Mouse (Mus musculus) embryonic facial prominence, embryonic 12.5 days (tissue): Measurements from ENCODE around the gene Prokr1. TPM values are rescaled to one million over a fixed set of nuclear protein-coding genes. Genes with fewer than 3 reads are reported as not detected.

Source experiments
- ATAC-seq: fragments of 200-750 bp; cut with Nextera tagmentation; 2 replicates; pipeline ENCODE4 v1.8.0; 2017; ENCODE audit not compliant: insufficient number of reproducible peaks, insufficient read depth, low FRiP score, low TSS enrichment
- H3K27ac ChIP-seq: fragments of 300-500 bp; sonication (generic); 2 replicates; pipeline ENCODE4 v1.5.1; 2016; ENCODE audit warnings: mild to moderate bottlenecking
- H3K27me3 ChIP-seq: fragments of 300-500 bp; sonication (generic); 2 replicates; pipeline ENCODE4 v1.6.1; 2016; ENCODE audit warnings: mild to moderate bottlenecking, moderate library complexity
- H3K36me3 ChIP-seq: fragments of 300-500 bp; sonication (generic); 2 replicates; pipeline ENCODE4 v1.6.1; 2016; ENCODE audit warnings: mild to moderate bottlenecking
- H3K4me1 ChIP-seq: fragments of 300-500 bp; sonication (generic); 2 replicates; pipeline ENCODE4 v1.6.1; 2016
- H3K4me2 ChIP-seq: fragments of 300-500 bp; sonication (generic); replicated peaks from 2 replicates; pipeline ENCODE4 v1.6.1; 2016; ENCODE audit warnings: mild to moderate bottlenecking, moderate library complexity
- H3K4me3 ChIP-seq: fragments of 300-500 bp; sonication (generic); 2 replicates; pipeline ENCODE4 v1.5.1; 2016; ENCODE audit warnings: mild to moderate bottlenecking
- H3K9ac ChIP-seq: fragments of 300-500 bp; sonication (generic); 2 replicates; pipeline ENCODE4 v1.6.1; 2016; ENCODE audit warnings: mild to moderate bottlenecking, moderate library complexity
- H3K9me3 ChIP-seq: fragments of 300-500 bp; sonication (generic); 2 replicates; pipeline ENCODE4 v1.6.1; 2016; ENCODE audit warnings: mild to moderate bottlenecking, moderate library complexity
- WGBS: fragments of 180-500 bp; shearing (Covaris S2); methylation state at CpG from one replicate; pipeline ENCODE4 v1.1.7; 2016; 5-methylcytosine and 5-hydroxymethylcytosine counted together
- polyA plus RNA-seq: library from polyadenylated mRNA; unstranded; fragments of >200 nt; fragmentation: Nextera tagmentation; extraction: Ambion mirVana; gene quantifications from 2 replicates; pipeline ENCODE4 v1.2.1, GENCODE M21; 2016

Prokr1 gene
- polyA plus RNA-seq, 1 experiment from 2014 or later, result 3.7 TPM

DNA sequence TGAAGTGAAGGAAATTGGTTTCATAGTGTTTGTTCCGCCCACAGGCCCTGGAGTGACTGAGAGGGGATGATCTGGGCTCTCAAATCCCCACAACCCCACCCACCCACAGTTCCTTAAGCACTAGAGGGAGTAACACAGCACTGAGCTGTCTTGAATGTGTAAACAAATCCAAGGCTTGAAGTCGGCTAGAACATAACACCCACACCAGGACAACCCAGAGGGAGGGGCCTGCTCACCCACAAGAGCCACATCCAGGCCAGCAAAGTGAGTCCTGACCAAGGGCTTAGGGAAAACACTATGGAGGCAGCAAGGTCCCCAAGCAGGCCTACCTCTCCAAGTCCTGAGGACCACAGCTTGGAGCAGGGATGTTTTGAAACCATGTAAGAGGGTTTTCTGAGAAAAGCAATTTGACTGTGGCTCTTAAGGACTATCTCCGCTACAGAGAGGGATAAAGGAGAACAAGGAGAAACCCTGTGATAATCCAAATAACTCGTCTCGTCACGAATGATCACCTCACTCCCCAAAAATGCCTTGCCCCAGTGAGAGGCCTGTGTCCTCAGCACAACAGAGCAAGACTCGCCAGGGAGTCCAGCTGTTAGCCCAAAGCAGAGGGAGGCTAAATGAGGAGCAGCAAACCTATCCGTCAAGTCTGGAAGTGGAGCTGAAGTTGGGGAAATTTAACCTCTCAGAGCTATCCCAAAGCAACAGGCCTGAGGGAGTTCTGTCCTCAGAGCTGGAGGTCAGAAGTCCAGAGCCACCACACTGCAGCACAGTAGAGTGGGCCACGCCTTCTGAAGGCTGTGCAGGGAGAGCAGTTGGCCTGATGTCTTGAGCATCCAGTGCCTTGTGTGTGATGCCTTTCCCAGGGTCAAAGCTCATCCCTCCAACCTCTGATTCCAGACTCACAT lies 22.6 kb downstream of the Prokr1 start:
- H3K9ac ChIP-seq, result no peak overlapping the region
- no peaks in the 10 kb centered on the region for H3K4me1 ChIP-seq
- WGBS, result 52% methylated on average over 9 of the region's 9 CpGs
- no peak overlapping the region for H3K4me2 ChIP-seq
- no peaks in the 10 kb centered on the region for H3K9me3 ChIP-seq
- no peak overlapping the region for H3K27ac ChIP-seq
- H3K27me3 ChIP-seq, result no peaks in the 10 kb centered on the region; the same call in 1 of the 2 replicates
- no peak for ATAC-seq
- no peaks in the 10 kb centered on the region for H3K36me3 ChIP-seq
- H3K4me3 ChIP-seq, result no peak overlapping the region

- no peak overlapping the region for H3K27ac ChIP-seq
- H3K4me2 ChIP-seq, result no peak overlapping the region
- ATAC-seq, result no peak
- no peaks in the 10 kb centered on the region for H3K4me1 ChIP-seq
- no peak overlapping the region for H3K4me3 ChIP-seq
- H3K27me3 ChIP-seq, result no peaks in the 10 kb centered on the region; the same call in 1 of the 2 replicates
- H3K9me3 ChIP-seq, result no peaks in the 10 kb centered on the region
- WGBS, result 65% methylated on average over 5 of the region's 5 CpGs
- H3K9ac ChIP-seq, result no peak overlapping the region
- H3K36me3 ChIP-seq, result no peaks in the 10 kb centered on the region
These were observed 25.4 kb downstream of the Prokr1 start for GRCm38 (mm10) chr6:87565166-87565565.

- Histone ChIP-seq H3K36me3 (no peaks in the 10 kb centered on the region), H3K9ac (no peak overlapping the region), H3K4me3 (no peak overlapping the region), H3K9me3 (no peaks in the 10 kb centered on the region), H3K27ac (no peak overlapping the region), H3K27me3 (no peaks in the 10 kb centered on the region; the same call in 1 of the 2 replicates), H3K4me1 (no peaks in the 10 kb centered on the region), H3K4me2 (no peak overlapping the region)
- WGBS, result 88% methylated on average over 4 of the region's 4 CpGs
- ATAC-seq, result no peak
These were observed 26.2 kb downstream of the Prokr1 start for GRCm38 (mm10) chr6:87564356-87564755.

DNA sequence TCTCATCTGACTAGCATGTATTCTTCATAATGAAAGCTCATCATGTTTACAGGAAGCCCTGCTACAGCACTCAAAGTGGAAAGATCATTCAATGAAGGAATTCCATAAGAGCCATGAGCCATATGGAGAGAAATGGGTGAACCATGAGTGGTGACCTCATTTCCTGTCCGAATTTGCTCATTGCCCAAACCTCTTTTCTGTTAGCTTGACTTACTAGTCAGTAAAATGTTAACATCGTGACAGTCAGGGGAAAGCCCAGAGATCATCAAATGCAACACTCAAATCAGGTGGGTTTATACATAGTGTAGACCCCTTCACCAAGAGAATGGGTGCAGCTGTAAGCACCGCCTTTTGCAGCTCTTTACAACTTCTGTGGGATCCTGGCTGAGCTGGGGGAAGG lies 36.8 kb downstream of the Prokr1 start:
- Histone ChIP-seq H3K36me3 (no peaks in the 10 kb centered on the region), H3K4me1 (no peaks in the 10 kb centered on the region), H3K4me3 (no peak overlapping the region), H3K9ac (no peak overlapping the region), H3K27ac (no peak overlapping the region), H3K27me3 (no peaks in the 10 kb centered on the region), H3K9me3 (no peaks in the 10 kb centered on the region), H3K4me2 (no peak overlapping the region)
- 79% methylated on average over 3 of the region's 3 CpGs for WGBS
- no peak for ATAC-seq

DNA sequence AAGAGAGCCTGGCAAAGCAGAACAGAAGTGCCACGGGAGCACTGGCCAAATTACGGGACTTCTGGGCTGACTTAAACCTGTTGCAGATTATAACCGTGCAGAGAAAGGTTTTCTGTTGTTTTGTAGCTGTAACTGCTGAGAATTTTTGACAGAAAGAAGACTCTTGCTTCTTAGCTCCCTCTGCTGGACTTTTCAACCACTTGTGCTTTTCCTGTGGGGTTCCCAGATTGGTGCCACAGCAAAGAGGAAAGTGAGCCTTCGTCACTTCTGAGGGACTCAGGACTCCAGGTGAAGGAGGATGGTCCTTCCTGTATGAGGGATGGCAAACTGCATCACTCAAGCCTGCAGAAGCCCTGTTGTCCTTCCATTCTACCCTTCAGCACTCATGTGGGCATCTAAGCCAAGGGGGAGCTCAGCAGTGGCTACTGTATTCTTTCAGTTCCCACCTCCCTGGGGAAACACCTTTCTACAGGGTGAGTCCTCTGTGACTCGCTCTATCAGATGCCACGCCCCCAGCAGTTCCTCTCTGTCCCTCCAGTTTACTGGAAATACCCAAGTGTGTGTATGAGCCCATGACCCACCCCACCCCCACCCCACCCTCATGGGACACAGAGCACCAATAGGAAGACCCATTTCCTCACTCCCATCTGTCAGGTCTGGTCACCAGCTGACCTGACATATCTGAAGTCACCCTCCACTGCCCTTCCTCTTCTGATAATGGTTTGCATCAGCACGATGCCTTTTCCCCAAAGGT lies 38.3 kb downstream of the Prokr1 start:
- no peak overlapping the region for H3K4me2 ChIP-seq
- ATAC-seq, result no peak
- H3K27me3 ChIP-seq, result no peaks in the 10 kb centered on the region
- no peaks in the 10 kb centered on the region for H3K9me3 ChIP-seq
- no peak overlapping the region for H3K9ac ChIP-seq
- 50% methylated on average over 7 of the region's 7 CpGs for WGBS
- H3K36me3 ChIP-seq, result no peaks in the 10 kb centered on the region
- no peaks in the 10 kb centered on the region for H3K4me1 ChIP-seq
- H3K4me3 ChIP-seq, result no peak overlapping the region
- H3K27ac ChIP-seq, result no peak overlapping the region

DNA sequence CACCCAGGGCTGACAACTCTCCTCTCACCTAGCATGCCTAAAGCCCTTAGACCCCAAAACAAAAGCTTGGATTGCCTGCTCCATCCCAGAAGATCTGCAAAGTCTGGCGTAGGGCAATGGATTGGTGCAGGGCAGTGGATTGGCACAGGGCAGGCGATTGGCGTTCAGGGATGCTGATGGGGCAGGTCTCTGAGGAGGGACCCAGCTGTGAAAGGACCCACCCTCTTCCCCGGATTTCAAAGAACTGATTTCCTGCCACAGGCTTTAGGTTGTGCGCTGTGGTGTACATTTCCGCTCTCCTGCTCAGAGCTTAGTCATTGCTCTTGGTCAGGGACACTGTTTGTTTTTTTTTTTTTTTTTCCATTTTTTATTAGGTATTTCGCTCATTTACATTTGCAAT lies 42.7 kb downstream of the Prokr1 start:
- no peaks in the 10 kb centered on the region for H3K36me3 ChIP-seq
- H3K27ac ChIP-seq, result no peak overlapping the region
- no peak overlapping the region for H3K4me2 ChIP-seq
- no peaks in the 10 kb centered on the region for H3K27me3 ChIP-seq
- H3K4me3 ChIP-seq, result no peak overlapping the region
- WGBS, result 86% methylated on average over 7 of the region's 7 CpGs
- no peak overlapping the region for H3K9ac ChIP-seq
- no peak for ATAC-seq
- 0 out of 2 replicates have a peak, but pooled peaks cover 5% of the 10 kb centered on the region for H3K9me3 ChIP-seq
- H3K4me1 ChIP-seq, result no peaks in the 10 kb centered on the region

DNA sequence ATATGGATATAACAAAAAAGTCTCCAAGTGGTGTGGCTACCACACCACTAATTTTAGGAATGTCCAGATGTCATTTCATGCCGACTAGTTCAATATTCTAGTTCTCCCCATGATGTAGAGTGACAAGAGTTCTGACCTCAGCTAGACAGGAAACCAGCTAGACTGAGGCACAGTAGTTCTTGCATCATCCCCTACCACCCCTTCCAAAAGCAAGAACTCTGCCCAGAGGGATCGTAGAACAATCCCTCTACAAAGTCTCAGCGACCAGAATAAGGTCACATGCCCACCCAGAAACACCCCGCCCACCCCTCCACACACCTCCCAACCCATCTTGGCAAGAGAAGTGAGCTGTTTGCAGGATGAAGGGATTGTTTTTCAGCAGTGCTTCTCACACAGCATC lies 43.1 kb downstream of the Prokr1 start:
- 90% methylated on average over 4 of the region's 4 CpGs for WGBS
- Histone ChIP-seq H3K9me3 (0 out of 2 replicates have a peak, but pooled peaks cover 5% of the 10 kb centered on the region), H3K4me3 (no peak overlapping the region), H3K36me3 (no peaks in the 10 kb centered on the region), H3K9ac (no peak overlapping the region), H3K27me3 (no peaks in the 10 kb centered on the region), H3K4me1 (no peaks in the 10 kb centered on the region), H3K27ac (no peak overlapping the region), H3K4me2 (no peak overlapping the region)
- ATAC-seq, result no peak

DNA sequence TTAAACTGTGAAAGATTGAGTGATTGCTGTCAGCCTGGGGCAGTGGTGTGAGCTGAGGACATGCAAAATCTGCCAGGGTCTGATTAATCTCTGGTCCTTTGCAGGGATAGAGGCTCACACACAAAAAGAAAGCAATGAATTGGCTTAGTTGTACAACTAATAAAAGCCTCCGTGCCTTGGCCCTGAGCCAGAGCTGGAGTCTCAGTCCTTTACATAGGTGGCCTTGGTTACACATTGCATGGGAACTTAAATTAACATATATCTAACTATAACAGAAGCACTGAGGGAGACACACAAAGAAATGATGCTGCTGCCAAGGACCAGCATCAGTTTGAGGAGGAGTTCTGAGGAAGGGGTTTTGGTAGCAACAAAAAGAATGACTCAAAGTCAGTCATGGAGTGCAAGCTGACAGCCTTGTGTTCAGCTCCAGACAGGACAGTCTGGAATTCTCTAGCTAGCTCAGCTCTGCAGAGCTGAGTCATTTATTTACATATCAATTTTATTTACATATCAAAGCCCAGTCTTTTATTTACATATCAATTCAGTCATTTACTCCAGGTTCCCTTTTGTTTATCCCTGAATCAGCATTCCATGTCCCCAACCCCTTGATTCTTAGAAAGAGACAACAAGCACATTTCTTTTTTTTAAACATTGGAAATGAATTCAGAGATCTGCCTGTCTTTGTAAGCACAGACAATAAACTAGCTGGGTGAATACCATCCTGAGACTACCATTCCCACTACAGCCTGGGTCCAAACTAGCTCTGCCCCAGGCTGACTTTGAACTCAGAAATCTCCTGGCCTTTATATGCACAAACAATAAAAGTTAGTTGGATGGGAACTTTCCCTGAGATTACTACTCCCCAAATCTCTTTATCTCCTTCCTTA lies 45.0 kb downstream of the Prokr1 start:
- H3K4me1 ChIP-seq, result no peaks in the 10 kb centered on the region
- no peaks in the 10 kb centered on the region for H3K27me3 ChIP-seq
- H3K36me3 ChIP-seq, result no peaks in the 10 kb centered on the region
- ATAC-seq, result no peak
- H3K9ac ChIP-seq, result no peak overlapping the region
- no peak overlapping the region for H3K4me2 ChIP-seq
- 50% methylated on average over 1 of the region's 1 CpGs for WGBS
- H3K4me3 ChIP-seq, result no peak overlapping the region
- 0 out of 2 replicates have a peak, but pooled peaks cover 5% of the 10 kb centered on the region for H3K9me3 ChIP-seq
- no peak overlapping the region for H3K27ac ChIP-seq

- Histone ChIP-seq H3K27me3 (no peaks in the 10 kb centered on the region), H3K27ac (no peak overlapping the region), H3K36me3 (no peaks in the 10 kb centered on the region), H3K4me3 (no peak overlapping the region), H3K9ac (no peak overlapping the region), H3K4me2 (no peak overlapping the region), H3K4me1 (no peaks in the 10 kb centered on the region), H3K9me3 (0 out of 2 replicates have a peak, but pooled peaks cover 5% of the 10 kb centered on the region)
- WGBS, result 65% methylated on average over 9 of the region's 9 CpGs
- no peak for ATAC-seq
These were observed 48.5 kb downstream of the Prokr1 start for GRCm38 (mm10) chr6:87542027-87542426.

- 83% methylated on average over 6 of the region's 6 CpGs for WGBS
These were observed 49.4 kb downstream of the Prokr1 start for GRCm38 (mm10) chr6:87541171-87541571.

More at GRCm38 (mm10) chr6:87541171-87541571, 49.4 kb downstream of the Prokr1 start:
- no peak for ATAC-seq
- Histone ChIP-seq H3K4me2 (no peak overlapping the region), H3K27ac (no peak overlapping the region), H3K9me3 (0 out of 2 replicates have a peak, but pooled peaks cover 1% of the 10 kb centered on the region), H3K9ac (no peak overlapping the region), H3K4me1 (no peaks in the 10 kb centered on the region), H3K4me3 (no peak overlapping the region), H3K36me3 (no peaks in the 10 kb centered on the region), H3K27me3 (no peaks in the 10 kb centered on the region)
